Mouse (Mus musculus): ENCODE measurements around the gene Plcl1. TPM values are rescaled to one million over a fixed set of nuclear protein-coding genes. Genes with fewer than 3 reads are reported as not detected.
A peak's percentile ranks its signal among the peaks of the same experiment; 100 is the strongest.

Gene Plcl1
- polyA plus RNA-seq, 1 experiment from 2014 or later, result 0.91 TPM

GRCm38 (mm10) chr1:55406531-55407375 is 1.0 kb downstream of the Plcl1 start:
- Histone ChIP-seq H3K27ac (peak overlapping the region; percentile 54), H3K4me2 (peak overlapping the region; percentile 99), H3K27me3 (peaks cover 14% of the 10 kb centered on the region), H3K9me3 (replicated peaks) (no peaks in the 10 kb centered on the region), H3K4me3 (peak overlapping the region; percentile 70), H3K36me3 (no peaks in the 10 kb centered on the region), H3K4me1 (replicated peaks) (peaks cover 18% of the 10 kb centered on the region), H3K9ac (peak overlapping the region; percentile 62)
- no peak for ATAC-seq (replicated peaks; ENCODE audit: insufficient number of reproducible peaks, insufficient read depth, low FRiP score, low read depth)
- 5% methylated on average over 35 of the region's 35 CpGs for WGBS

- no peak overlapping the region for H3K9ac ChIP-seq
- H3K27me3 ChIP-seq, result peaks cover 6% of the 10 kb centered on the region; the same call in 1 of the 2 replicates
- H3K9me3 ChIP-seq (replicated peaks), result no peaks in the 10 kb centered on the region
- H3K27ac ChIP-seq, result no peak overlapping the region
- peaks cover 9% of the 10 kb centered on the region for H3K4me1 ChIP-seq (replicated peaks)
- 67% methylated on average over 2 of the region's 2 CpGs for WGBS
- ATAC-seq (replicated peaks; ENCODE audit: insufficient number of reproducible peaks, insufficient read depth, low FRiP score, low read depth), result no peak
- no peaks in the 10 kb centered on the region for H3K36me3 ChIP-seq
- H3K4me3 ChIP-seq, result no peak overlapping the region
- H3K4me2 ChIP-seq, result no peak overlapping the region
Measured at GRCm38 (mm10) chr1:55410670-55411069, 4.9 kb downstream of the Plcl1 start.

- WGBS, result 61% methylated on average over 2 of the region's 2 CpGs
- H3K36me3 ChIP-seq, result no peaks in the 10 kb centered on the region
Measured at GRCm38 (mm10) chr1:55411079-55411478, 5.4 kb downstream of the Plcl1 start.

GRCm38 (mm10) chr1:55412569-55412968 is 6.8 kb downstream of the Plcl1 start:
- no peaks in the 10 kb centered on the region for H3K9me3 ChIP-seq (replicated peaks)
- ATAC-seq (replicated peaks; ENCODE audit: insufficient number of reproducible peaks, insufficient read depth, low FRiP score, low read depth), result no peak
- H3K9ac ChIP-seq, result no peak overlapping the region
- H3K4me2 ChIP-seq, result no peak overlapping the region
- H3K27ac ChIP-seq, result no peak overlapping the region
- 0 out of 2 replicates have a peak, but pooled peaks cover 3% of the 10 kb centered on the region for H3K27me3 ChIP-seq
- H3K4me3 ChIP-seq, result no peak overlapping the region
- 83% methylated on average over 6 of the region's 6 CpGs for WGBS
- no peaks in the 10 kb centered on the region for H3K4me1 ChIP-seq (replicated peaks)
- no peaks in the 10 kb centered on the region for H3K36me3 ChIP-seq

More at GRCm38 (mm10) chr1:55411079-55411478, 5.4 kb downstream of the Plcl1 start:
- peaks cover 6% of the 10 kb centered on the region; the same call in 1 of the 2 replicates for H3K27me3 ChIP-seq
- H3K27ac ChIP-seq, result no peak overlapping the region
- no peak for ATAC-seq (replicated peaks; ENCODE audit: insufficient number of reproducible peaks, insufficient read depth, low FRiP score, low read depth)
- no peak overlapping the region for H3K9ac ChIP-seq
- no peak overlapping the region for H3K4me2 ChIP-seq
- H3K4me3 ChIP-seq, result no peak overlapping the region
- no peaks in the 10 kb centered on the region for H3K9me3 ChIP-seq (replicated peaks)
- H3K4me1 ChIP-seq (replicated peaks), result peaks cover 9% of the 10 kb centered on the region

GRCm38 (mm10) chr1:55413534-55413933 is 7.8 kb downstream of the Plcl1 start:
- no peak overlapping the region for H3K9ac ChIP-seq
- no peaks in the 10 kb centered on the region for H3K4me1 ChIP-seq (replicated peaks)
- H3K9me3 ChIP-seq (replicated peaks), result no peaks in the 10 kb centered on the region
- WGBS, result 63% methylated on average over 1 of the region's 1 CpGs
- H3K27me3 ChIP-seq, result no peaks in the 10 kb centered on the region
- no peak overlapping the region for H3K4me2 ChIP-seq
- no peak for ATAC-seq (replicated peaks; ENCODE audit: insufficient number of reproducible peaks, insufficient read depth, low FRiP score, low read depth)
- H3K4me3 ChIP-seq, result no peak overlapping the region
- H3K36me3 ChIP-seq, result no peaks in the 10 kb centered on the region
- no peak overlapping the region for H3K27ac ChIP-seq

- Histone ChIP-seq H3K4me1 (replicated peaks) (no peaks in the 10 kb centered on the region), H3K9ac (no peak overlapping the region), H3K4me3 (no peak overlapping the region), H3K27ac (no peak overlapping the region), H3K27me3 (no peaks in the 10 kb centered on the region), H3K4me2 (no peak overlapping the region), H3K36me3 (no peaks in the 10 kb centered on the region), H3K9me3 (replicated peaks) (no peaks in the 10 kb centered on the region)
- no peak for ATAC-seq (replicated peaks; ENCODE audit: insufficient number of reproducible peaks, insufficient read depth, low FRiP score, low read depth)
- 74% methylated on average over 3 of the region's 3 CpGs for WGBS
Measured at GRCm38 (mm10) chr1:55418968-55419367, 13.2 kb downstream of the Plcl1 start.

- Histone ChIP-seq H3K4me3 (no peak overlapping the region), H3K36me3 (no peaks in the 10 kb centered on the region), H3K27me3 (no peaks in the 10 kb centered on the region), H3K4me1 (replicated peaks) (0 out of 2 replicates have a peak, but pooled peaks cover 3% of the 10 kb centered on the region), H3K27ac (no peak overlapping the region), H3K9ac (no peak overlapping the region), H3K4me2 (no peak overlapping the region), H3K9me3 (replicated peaks) (no peaks in the 10 kb centered on the region)
- WGBS, result 68% methylated on average over 2 of the region's 2 CpGs
- no peak for ATAC-seq (replicated peaks; ENCODE audit: insufficient number of reproducible peaks, insufficient read depth, low FRiP score, low read depth)
Measured at GRCm38 (mm10) chr1:55427607-55428006, 21.9 kb downstream of the Plcl1 start.

GRCm38 (mm10) chr1:55429051-55429450 is 23.3 kb downstream of the Plcl1 start:
- WGBS, result 83% methylated on average over 2 of the region's 2 CpGs
- no peak overlapping the region for H3K9ac ChIP-seq

GRCm38 (mm10) chr1:55429708-55430107 is 24.0 kb downstream of the Plcl1 start:
- Histone ChIP-seq H3K27ac (no peak overlapping the region), H3K4me3 (no peak overlapping the region), H3K27me3 (no peaks in the 10 kb centered on the region), H3K4me1 (replicated peaks) (0 out of 2 replicates have a peak, but pooled peaks cover 3% of the 10 kb centered on the region), H3K9ac (no peak overlapping the region), H3K4me2 (no peak overlapping the region), H3K36me3 (no peaks in the 10 kb centered on the region), H3K9me3 (replicated peaks) (no peaks in the 10 kb centered on the region)
- ATAC-seq (replicated peaks; ENCODE audit: insufficient number of reproducible peaks, insufficient read depth, low FRiP score, low read depth), result no peak
- 94% methylated on average over 1 of the region's 1 CpGs for WGBS

More at GRCm38 (mm10) chr1:55429051-55429450, 23.3 kb downstream of the Plcl1 start:
- Histone ChIP-seq H3K27me3 (no peaks in the 10 kb centered on the region), H3K27ac (no peak overlapping the region), H3K4me3 (no peak overlapping the region), H3K9me3 (replicated peaks) (no peaks in the 10 kb centered on the region), H3K4me1 (replicated peaks) (0 out of 2 replicates have a peak, but pooled peaks cover 3% of the 10 kb centered on the region), H3K4me2 (no peak overlapping the region), H3K36me3 (no peaks in the 10 kb centered on the region)
- ATAC-seq (replicated peaks; ENCODE audit: insufficient number of reproducible peaks, insufficient read depth, low FRiP score, low read depth), result no peak

GRCm38 (mm10) chr1:55430587-55430986 is 24.9 kb downstream of the Plcl1 start:
- 89% methylated on average over 3 of the region's 3 CpGs for WGBS
- Histone ChIP-seq H3K4me2 (no peak overlapping the region), H3K4me1 (replicated peaks) (0 out of 2 replicates have a peak, but pooled peaks cover 3% of the 10 kb centered on the region), H3K4me3 (no peak overlapping the region), H3K27me3 (no peaks in the 10 kb centered on the region), H3K27ac (no peak overlapping the region), H3K9me3 (replicated peaks) (no peaks in the 10 kb centered on the region), H3K9ac (no peak overlapping the region), H3K36me3 (no peaks in the 10 kb centered on the region)
- no peak for ATAC-seq (replicated peaks; ENCODE audit: insufficient number of reproducible peaks, insufficient read depth, low FRiP score, low read depth)

- Histone ChIP-seq H3K9ac (no peak overlapping the region), H3K4me1 (replicated peaks) (0 out of 2 replicates have a peak, but pooled peaks cover 2% of the 10 kb centered on the region), H3K36me3 (no peaks in the 10 kb centered on the region), H3K9me3 (replicated peaks) (no peaks in the 10 kb centered on the region), H3K27ac (no peak overlapping the region), H3K27me3 (no peaks in the 10 kb centered on the region), H3K4me2 (no peak overlapping the region), H3K4me3 (no peak overlapping the region)
- ATAC-seq (replicated peaks; ENCODE audit: insufficient number of reproducible peaks, insufficient read depth, low FRiP score, low read depth), result no peak
- 32% methylated on average over 5 of the region's 5 CpGs for WGBS
Measured at GRCm38 (mm10) chr1:55436589-55436988, 30.9 kb downstream of the Plcl1 start.

Measured in heart, embryonic 15.5 days (tissue).